Mouse (Mus musculus) heart, postnatal 0 days (tissue): ENCODE measurements around the gene Timm13.

ENCODE experiments used
- CTCF ChIP-seq: IDR thresholded peaks from 2 replicates; pipeline ENCODE4 v1.5.1; 2016; ENCODE audit warnings: antibody characterized with exemption, control low read depth, low read depth
- EP300 ChIP-seq: IDR thresholded peaks from 2 replicates; pipeline ENCODE4 v1.6.1; 2016; ENCODE audit warnings: antibody characterized with exemption, low read depth

DNA sequence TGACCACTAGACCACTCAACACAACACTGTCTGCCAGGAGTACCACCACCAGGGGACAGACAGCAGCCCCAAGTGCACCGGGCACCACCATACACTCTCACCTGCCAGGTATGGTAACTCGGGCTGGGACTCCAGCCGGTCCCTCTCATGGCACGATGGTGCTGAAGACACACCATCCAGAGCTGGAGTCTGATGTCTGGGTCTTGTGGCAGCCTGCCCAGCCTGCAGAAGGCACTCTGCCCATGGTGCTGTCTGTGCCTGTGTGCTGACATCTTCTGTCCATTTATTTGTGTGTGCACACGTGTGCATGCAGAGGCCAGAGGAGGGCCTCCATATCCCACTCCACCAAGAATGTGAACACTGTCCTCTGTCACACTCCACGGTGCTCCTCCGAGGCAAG is 5.7 kb downstream of the Timm13 start:
- TF ChIP-seq CTCF (no peak), EP300 (no peak)
